Mouse (Mus musculus): Measurements from ENCODE around the gene St3gal2.
"Not testable (repeated sequence)": the region's sequence is repeated elsewhere in the genome, so short reads cannot be mapped to it uniquely, and the experiment has no call there.

The St3gal2 gene

GRCm38 (mm10) chr8:110996641-110997430, 77.1 kb downstream of the St3gal2 start:
- no peak for DNase-seq (ENCODE audit: low spot score)

- peak; percentile 89 for DNase-seq (ENCODE audit: low spot score)
These were observed 78.1 kb downstream of the St3gal2 start, which contains the start of gene Ddx19a for GRCm38 (mm10) chr8:110997547-110998531. Gene Ddx19a, minus strand, starts transcription at chr8:110997800.

GRCm38 (mm10) chr8:111010230-111010991, 90.7 kb downstream of the St3gal2 start:
- not testable (repeated sequence) for DNase-seq (ENCODE audit: low spot score)

Measured in layer of hippocampus, adult 11-12 months (tissue).